Mouse (Mus musculus): Measurements from ENCODE around the gene Zkscan5. TPM values are rescaled to one million over a fixed set of nuclear protein-coding genes. Genes with fewer than 3 reads are reported as not detected.
"Not testable (repeated sequence)": the region's sequence is repeated elsewhere in the genome, so short reads cannot be mapped to it uniquely, and the experiment has no call there.

Gene Zkscan5
- polyA plus RNA-seq, 1 experiment, result 10.4 TPM

- H3K4me3 ChIP-seq (ENCODE audit: insufficient read depth, low read length), result peak overlapping the region; percentile 87
- peaks cover 8% of the 10 kb centered on the region for H3K4me1 ChIP-seq (ENCODE audit: control insufficient read depth, insufficient read depth, low read length)
- TF ChIP-seq POLR2A (IDR thresholded peaks at IDR 0.05; ENCODE audit: low read depth, low read length) (no peak), CTCF (IDR thresholded peaks at IDR 0.05; ENCODE audit: borderline replicate concordance, insufficient read depth, low read length) (no peak)
- no peak overlapping the region for H3K27ac ChIP-seq (ENCODE audit: insufficient read depth, low read length)
Measured at GRCm38 (mm10) chr5:145190373-145190772, 14.0 kb upstream of the Zkscan5 start.

DNA sequence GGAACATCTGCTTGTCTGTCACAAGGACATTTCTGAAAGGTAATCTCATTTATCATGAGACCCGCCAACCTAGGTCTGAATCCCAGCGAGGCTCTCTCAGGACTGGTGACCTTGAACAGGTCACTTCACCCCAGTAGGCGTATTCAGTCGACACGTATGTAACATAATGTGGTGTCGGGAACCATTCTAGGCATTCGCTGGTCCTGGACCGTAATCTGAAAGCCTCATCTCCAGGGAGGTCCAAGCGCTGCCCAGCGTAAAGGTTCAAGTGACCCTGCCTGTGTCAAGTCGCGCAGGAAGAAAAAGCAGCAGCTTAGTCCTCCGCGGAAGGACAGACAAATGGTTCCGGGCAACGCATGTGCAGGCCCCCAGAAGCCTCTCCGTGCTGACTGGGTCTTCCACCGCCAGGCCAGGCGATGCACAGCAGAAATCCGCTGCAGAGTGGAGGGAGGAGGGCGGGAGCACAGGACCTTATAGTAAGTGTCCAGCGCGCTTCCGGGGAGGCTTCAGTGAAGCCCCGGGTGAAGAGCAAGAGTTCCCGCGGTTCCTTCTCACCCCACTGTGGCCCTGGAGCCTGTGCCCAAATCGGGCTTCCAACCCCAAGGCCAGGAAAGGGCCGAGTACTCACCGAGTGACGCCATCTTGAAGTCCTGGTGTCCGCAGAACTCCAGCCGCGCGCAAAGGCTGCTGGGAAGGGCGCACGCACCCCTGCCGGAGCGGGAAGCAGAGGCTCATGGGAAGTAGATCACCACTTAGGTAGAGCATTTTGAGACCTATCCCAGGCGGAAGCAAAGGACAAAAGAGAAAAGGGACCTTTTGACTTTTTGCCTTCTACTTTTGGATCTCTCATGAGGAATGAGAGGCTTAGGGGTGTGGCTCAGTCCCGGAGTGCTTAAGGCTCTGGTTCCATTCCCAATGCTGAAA is 13.2 kb upstream of the Zkscan5 start:
- peak; percentile 94 for TF ChIP-seq POLR2A (IDR thresholded peaks at IDR 0.05; ENCODE audit: low read depth, low read length)
- TF ChIP-seq CTCF (IDR thresholded peaks at IDR 0.05; ENCODE audit: borderline replicate concordance, insufficient read depth, low read length), result no peak
- Histone ChIP-seq H3K4me3 (ENCODE audit: insufficient read depth, low read length) (peak overlapping the region; percentile 87), H3K27ac (ENCODE audit: insufficient read depth, low read length) (peak overlapping the region; percentile 50)

GRCm38 (mm10) chr5:145191962-145192361 is 12.4 kb upstream of the Zkscan5 start, which contains the start of gene Atp5j2:
Gene Atp5j2 (minus strand): TSS chr5:145192062.
- H3K4me1 ChIP-seq (ENCODE audit: control insufficient read depth, insufficient read depth, low read length), result peaks cover 8% of the 10 kb centered on the region
- peak within 1 kb of the TSS; percentile 50 for H3K27ac ChIP-seq (ENCODE audit: insufficient read depth, low read length)
- peak within 1 kb of the TSS; percentile 87 for H3K4me3 ChIP-seq (ENCODE audit: insufficient read depth, low read length)
- TF ChIP-seq CTCF (IDR thresholded peaks at IDR 0.05; ENCODE audit: borderline replicate concordance, insufficient read depth, low read length) (no peak), POLR2A (IDR thresholded peaks at IDR 0.05; ENCODE audit: low read depth, low read length) (no peak)

More for the DNA sequence above, 13.2 kb upstream of the Zkscan5 start:
- H3K4me1 ChIP-seq (ENCODE audit: control insufficient read depth, insufficient read depth, low read length), result peaks cover 8% of the 10 kb centered on the region

- Histone ChIP-seq H3K4me1 (ENCODE audit: control insufficient read depth, insufficient read depth, low read length) (no peaks in the 10 kb centered on the region; the same call in 1 of the 2 replicates), H3K4me3 (ENCODE audit: insufficient read depth, low read length) (no peak overlapping the region), H3K27ac (ENCODE audit: insufficient read depth, low read length) (no peak overlapping the region)
- TF ChIP-seq POLR2A (IDR thresholded peaks at IDR 0.05; ENCODE audit: low read depth, low read length) (no peak), CTCF (IDR thresholded peaks at IDR 0.05; ENCODE audit: borderline replicate concordance, insufficient read depth, low read length) (no peak)
Measured at GRCm38 (mm10) chr5:145200387-145200786, 4.0 kb upstream of the Zkscan5 start.

DNA sequence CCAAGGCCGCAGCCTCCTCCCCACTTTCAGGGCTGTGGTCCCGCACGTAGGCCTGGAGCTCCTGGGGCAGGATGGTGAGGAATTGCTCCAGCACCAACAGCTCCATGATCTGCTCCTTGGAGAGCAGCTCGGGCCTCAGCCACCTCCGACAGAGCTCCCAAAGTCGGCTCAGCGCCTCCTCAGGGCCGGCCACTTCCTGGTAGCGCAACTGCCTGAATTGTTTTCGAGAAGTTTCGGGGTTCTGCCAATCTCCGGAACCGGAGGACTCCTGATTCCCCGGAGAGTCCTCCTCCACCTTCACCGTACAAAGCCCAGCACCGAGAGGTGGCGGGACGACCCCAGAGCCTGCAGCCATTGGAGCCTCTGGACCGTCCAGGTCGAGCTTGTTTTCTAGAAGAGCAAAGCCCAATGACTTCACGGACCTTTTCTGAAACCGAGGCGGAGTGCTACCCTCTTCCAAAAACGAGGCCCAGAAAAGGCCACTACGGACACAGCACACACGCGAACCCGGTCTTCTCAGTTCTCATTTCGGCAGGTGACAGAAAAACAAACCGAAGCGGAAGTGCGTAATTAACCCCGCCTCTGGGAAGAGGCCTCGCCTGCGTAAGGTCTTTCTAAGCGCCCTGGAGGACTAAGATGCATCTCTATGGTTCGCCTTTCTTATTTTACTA is 2.9 kb upstream of the Zkscan5 start, which contains the start of gene Zkscan14:
Gene Zkscan14 (minus strand): TSS at position 548 of the 671 bp plus-strand sequence.
- Histone ChIP-seq H3K4me1 (ENCODE audit: control insufficient read depth, insufficient read depth, low read length) (no peaks in the 10 kb centered on the region; the same call in 1 of the 2 replicates), H3K27ac (ENCODE audit: insufficient read depth, low read length) (no peak within 1 kb of the TSS), H3K4me3 (ENCODE audit: insufficient read depth, low read length) (peak within 1 kb of the TSS; percentile 87)
- TF ChIP-seq CTCF (IDR thresholded peaks at IDR 0.05; ENCODE audit: borderline replicate concordance, insufficient read depth, low read length), result no peak
- TF ChIP-seq POLR2A (IDR thresholded peaks at IDR 0.05; ENCODE audit: low read depth, low read length), result peak; percentile 54

DNA sequence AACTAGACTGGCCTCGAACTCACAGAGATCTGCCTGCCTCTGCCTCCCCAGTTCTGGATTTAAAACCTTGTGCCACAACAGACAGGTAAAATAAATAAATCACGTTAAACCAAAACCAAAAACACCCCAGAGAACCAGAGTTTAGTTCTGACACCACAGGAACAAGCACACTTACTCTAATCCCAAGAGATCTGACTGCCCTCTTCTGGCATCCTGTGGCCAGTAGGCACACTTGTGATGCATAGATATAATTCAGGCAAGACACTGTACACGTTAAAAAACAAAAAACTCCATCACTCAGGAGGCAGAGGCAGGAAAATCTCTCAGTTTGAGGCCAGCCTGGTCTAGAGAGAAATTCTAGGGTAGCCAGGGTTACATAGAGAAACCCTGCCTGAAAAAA is 1.9 kb upstream of the Zkscan5 start:
- TF ChIP-seq CTCF (IDR thresholded peaks at IDR 0.05; ENCODE audit: borderline replicate concordance, insufficient read depth, low read length), result no peak
- TF ChIP-seq POLR2A (IDR thresholded peaks at IDR 0.05; ENCODE audit: low read depth, low read length), result no peak
- no peak overlapping the region for H3K4me3 ChIP-seq (ENCODE audit: insufficient read depth, low read length)
- no peaks in the 10 kb centered on the region; the same call in 1 of the 2 replicates for H3K4me1 ChIP-seq (ENCODE audit: control insufficient read depth, insufficient read depth, low read length)
- H3K27ac ChIP-seq (ENCODE audit: insufficient read depth, low read length), result no peak overlapping the region

- Histone ChIP-seq H3K27ac (ENCODE audit: insufficient read depth, low read length) (peak overlapping the region; percentile 47), H3K4me1 (ENCODE audit: control insufficient read depth, insufficient read depth, low read length) (no peaks in the 10 kb centered on the region; the same call in 1 of the 2 replicates), H3K4me3 (ENCODE audit: insufficient read depth, low read length) (peak overlapping the region; percentile 51)
- 0 out of 2 replicates have a peak, but pooled peaks have one; percentile 21 for TF ChIP-seq POLR2A (IDR thresholded peaks at IDR 0.05; ENCODE audit: low read depth, low read length)
- no peak for TF ChIP-seq CTCF (IDR thresholded peaks at IDR 0.05; ENCODE audit: borderline replicate concordance, insufficient read depth, low read length)
Measured at GRCm38 (mm10) chr5:145205041-145205440, 679 bp downstream of the Zkscan5 start.

DNA sequence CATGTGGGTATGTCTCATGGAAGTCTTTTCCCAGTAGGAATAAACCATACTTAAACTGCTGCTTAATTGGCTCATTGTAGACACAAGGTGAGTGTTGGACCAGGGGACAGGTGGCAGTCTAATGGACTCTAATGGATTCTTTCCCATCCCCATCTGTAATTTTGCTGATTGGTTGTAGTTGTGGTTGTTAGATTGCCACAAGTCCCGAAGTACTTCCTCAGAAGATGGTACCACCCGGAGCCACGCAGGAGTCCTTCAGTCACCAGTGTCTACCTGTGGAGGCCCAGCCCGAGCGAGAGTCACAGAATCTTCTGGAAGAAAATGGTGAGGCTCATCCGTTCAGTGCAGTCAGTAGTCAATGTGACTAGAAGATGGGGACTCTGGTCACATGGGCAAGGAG is 3.0 kb downstream of the Zkscan5 start:
- no peak overlapping the region for H3K27ac ChIP-seq (ENCODE audit: insufficient read depth, low read length)
- no peak for TF ChIP-seq POLR2A (IDR thresholded peaks at IDR 0.05; ENCODE audit: low read depth, low read length)
- no peak for TF ChIP-seq CTCF (IDR thresholded peaks at IDR 0.05; ENCODE audit: borderline replicate concordance, insufficient read depth, low read length)

DNA sequence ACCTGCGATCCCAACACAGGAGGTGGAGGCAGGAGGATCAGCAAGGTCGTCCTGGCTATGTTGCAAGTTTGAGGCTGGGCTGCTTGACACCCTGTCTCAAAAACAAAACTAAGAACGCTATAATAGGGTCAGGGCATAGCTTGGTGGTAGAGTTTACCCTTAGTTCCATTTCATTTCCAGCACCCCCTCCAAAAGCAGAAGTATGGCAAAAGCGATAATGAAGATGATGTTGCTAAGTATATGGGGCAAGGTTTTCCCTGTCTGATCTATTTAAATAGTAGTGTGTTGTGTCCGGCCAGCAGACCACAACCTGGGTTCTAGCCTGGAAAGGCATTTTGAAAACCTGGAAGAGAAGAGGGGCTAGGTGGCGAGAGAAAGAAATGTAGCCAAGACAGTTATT is 3.6 kb downstream of the Zkscan5 start:
- Histone ChIP-seq H3K27ac (ENCODE audit: insufficient read depth, low read length) (no peak overlapping the region), H3K4me3 (ENCODE audit: insufficient read depth, low read length) (no peak overlapping the region), H3K4me1 (ENCODE audit: control insufficient read depth, insufficient read depth, low read length) (no peaks in the 10 kb centered on the region)
- TF ChIP-seq POLR2A (IDR thresholded peaks at IDR 0.05; ENCODE audit: low read depth, low read length) (no peak), CTCF (IDR thresholded peaks at IDR 0.05; ENCODE audit: borderline replicate concordance, insufficient read depth, low read length) (no peak)

More for the DNA sequence above, 3.0 kb downstream of the Zkscan5 start:
- Histone ChIP-seq H3K4me3 (ENCODE audit: insufficient read depth, low read length) (no peak overlapping the region), H3K4me1 (ENCODE audit: control insufficient read depth, insufficient read depth, low read length) (no peaks in the 10 kb centered on the region)

- not testable (repeated sequence) for H3K4me1 ChIP-seq (ENCODE audit: control insufficient read depth, insufficient read depth, low read length); H3K4me3 ChIP-seq (ENCODE audit: insufficient read depth, low read length); H3K27ac ChIP-seq (ENCODE audit: insufficient read depth, low read length)
Measured at GRCm38 (mm10) chr5:145208391-145208790, 4.0 kb downstream of the Zkscan5 start.

Measured in embryonic fibroblast, embryonic 13.5 days (primary cell).